ENCODE assay signal across 7 mouse cellular contexts in the genomic region with DNA sequence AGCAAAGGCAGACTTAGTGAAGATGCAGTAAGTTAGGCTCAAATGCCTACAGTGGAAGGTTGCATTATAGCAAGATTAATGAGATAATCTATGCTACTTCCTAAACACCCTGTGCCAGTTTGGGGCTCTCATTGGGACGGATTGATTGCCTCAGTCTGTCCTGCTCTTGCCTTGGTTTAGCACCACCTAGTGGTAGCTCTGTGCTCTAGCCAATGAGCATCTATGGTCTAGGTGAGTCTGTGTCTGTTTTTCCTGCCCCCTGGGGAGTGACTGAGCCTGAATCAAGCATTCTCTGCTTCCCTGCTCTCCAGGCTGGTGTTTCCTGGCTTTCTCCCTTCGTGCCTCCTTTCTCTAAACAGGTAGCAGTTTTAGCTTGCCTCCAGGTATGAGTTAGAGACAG. TPM values are rescaled to one million over a fixed set of nuclear protein-coding genes. Genes with fewer than 3 reads are reported as not detected.
DNase-seq lines count a peak whose midpoint lies in the region; ATAC-seq and TF ChIP-seq lines count a peak whose summit lies in the region.

No protein-coding gene starts in this region.

- no peak overlapping the region for H3K9ac ChIP-seq in kidney, embryonic 15.5 days
- H3K9ac ChIP-seq in lung, postnatal 0 days (replicated peaks; ENCODE audit: low read depth): no peak overlapping the region

- H3K27ac ChIP-seq in cortical plate, adult 2 months (ENCODE audit: insufficient read depth, low read length): no peak overlapping the region
- H3K27ac ChIP-seq in kidney, embryonic 15.5 days: no peak overlapping the region
- no peak overlapping the region for H3K27ac ChIP-seq in lung, postnatal 0 days (ENCODE audit: low read length)
- no peak overlapping the region for H3K27ac ChIP-seq in small intestine, adult 2 months (ENCODE audit: insufficient read depth, low read depth, low read length)

- TF ChIP-seq CTCF in cortical plate, adult 2 months (IDR thresholded peaks at IDR 0.05; ENCODE audit: extremely low read depth, insufficient read depth, low read length): peak; percentile 89
- TF ChIP-seq CTCF in lung, postnatal 0 days (IDR thresholded peaks at IDR 0.05): peak; percentile 96
- peak; percentile 94; the same call in 1 of the 2 replicates for TF ChIP-seq CTCF in small intestine, adult 2 months (IDR thresholded peaks at IDR 0.05; ENCODE audit: extremely low read depth, insufficient read length, insufficient replicate concordance, low read depth, low read length)

- H3K4me2 ChIP-seq in kidney, embryonic 15.5 days: no peak overlapping the region
- H3K4me2 ChIP-seq in lung, postnatal 0 days (replicated peaks; ENCODE audit: low read depth, low read length): no peak overlapping the region

- no peaks in the 10 kb centered on the region for H3K9me3 ChIP-seq in kidney, embryonic 15.5 days (replicated peaks)
- H3K9me3 ChIP-seq in lung, postnatal 0 days (ENCODE audit: low read length): no peaks in the 10 kb centered on the region

- peak; percentile 55 to 72 for DNase-seq in CD8-positive naive resting alpha-beta T cell, adult 2 months (ENCODE audit: low read depth in 2 of 2, low spot score in 2 of 2)
- DNase-seq in ZHBTc4 (ENCODE audit: low read depth, low spot score): peak; percentile 84
- DNase-seq in heart, adult 9 months (ENCODE audit: low spot score in 2 of 2): peak; percentile 41 to 60
- DNase-seq in lung, postnatal 0 days (ENCODE audit: low spot score): peak; percentile 88

- 16% methylated on average over 2 of the region's 2 CpGs for WGBS in kidney, embryonic 15.5 days
- 9% methylated on average over 2 of the region's 2 CpGs for WGBS in lung, postnatal 0 days
- 11% methylated on average over 2 of the region's 2 CpGs for WGBS in small intestine, adult 2 months

- peak; percentile 78 for ATAC-seq in kidney, embryonic 15.5 days (replicated peaks; ENCODE audit: low FRiP score)
- ATAC-seq in lung, postnatal 0 days: peak; percentile 47; the same call in 1 of the 2 replicates

- TF ChIP-seq EP300 in lung, postnatal 0 days (IDR thresholded peaks at IDR 0.05): no peak

- peaks cover 5% of the 10 kb centered on the region; the same call in 1 of the 2 replicates for H3K4me1 ChIP-seq in cortical plate, adult 2 months (ENCODE audit: control insufficient read depth, insufficient read depth, low read length)
- H3K4me1 ChIP-seq in kidney, embryonic 15.5 days: peaks cover 16% of the 10 kb centered on the region; the same call in 1 of the 2 replicates
- peaks cover 13% of the 10 kb centered on the region for H3K4me1 ChIP-seq in lung, postnatal 0 days (ENCODE audit: insufficient read depth, low read depth, low read length)
- peaks cover 6% of the 10 kb centered on the region; the same call in 1 of the 2 replicates for H3K4me1 ChIP-seq in small intestine, adult 2 months (ENCODE audit: control insufficient read depth, insufficient read depth, insufficient read length, low read length)

- H3K4me3 ChIP-seq in cortical plate, adult 2 months (ENCODE audit: insufficient read depth, low read length): no peak overlapping the region
- no peak overlapping the region for H3K4me3 ChIP-seq in kidney, embryonic 15.5 days (replicated peaks)
- H3K4me3 ChIP-seq in lung, postnatal 0 days (ENCODE audit: low read depth, low read length): no peak overlapping the region
- H3K4me3 ChIP-seq in small intestine, adult 2 months (ENCODE audit: low read depth, low read length): no peak overlapping the region

- H3K27me3 ChIP-seq in kidney, embryonic 15.5 days: no peaks in the 10 kb centered on the region
- no peaks in the 10 kb centered on the region for H3K27me3 ChIP-seq in lung, postnatal 0 days (replicated peaks; ENCODE audit: insufficient read depth, low read length)
- no peaks in the 10 kb centered on the region for H3K27me3 ChIP-seq in small intestine, adult 2 months (ENCODE audit: control insufficient read depth, insufficient read depth, low read length)

- no peak for TF ChIP-seq POLR2A in cortical plate, adult 2 months (IDR thresholded peaks at IDR 0.05; ENCODE audit: extremely low read depth, insufficient read depth, low read length)
- TF ChIP-seq POLR2A in small intestine, adult 2 months (IDR thresholded peaks at IDR 0.05; ENCODE audit: low read depth, low read length): no peak

- H3K36me3 ChIP-seq in kidney, embryonic 15.5 days: peaks cover 41% of the 10 kb centered on the region
- 0 out of 2 replicates have a peak, but pooled peaks cover 6% of the 10 kb centered on the region for H3K36me3 ChIP-seq in lung, postnatal 0 days (ENCODE audit: insufficient read depth, low read length)
- peaks cover 28% of the 10 kb centered on the region for H3K36me3 ChIP-seq in small intestine, adult 2 months (ENCODE audit: control insufficient read depth, insufficient read depth, low read length)

RNA-seq across cellular contexts. Expression of a gene that starts 25.2 kb away (rescaled TPM):
- polyA plus RNA-seq in cortical plate, adult 2 months (2012; rRNA removed): 35.9 and 37.0 TPM in 2 replicates
- 56.1 and 64.2 TPM in 2 replicates for polyA plus RNA-seq in kidney, embryonic 15.5 days (2015; fragmentation: Nextera tagmentation; extraction: Ambion mirVana)
- polyA plus RNA-seq in lung, postnatal 0 days (2015; fragmentation: Nextera tagmentation; extraction: Ambion mirVana): 38.6 and 41.2 TPM in 2 replicates
- 1.6 and 3.2 TPM in 2 replicates for polyA plus RNA-seq in small intestine, adult 2 months (2012; rRNA removed)

RNA-seq across cellular contexts. Expression of a gene that starts 25.8 kb away (rescaled TPM):
- polyA plus RNA-seq in cortical plate, adult 2 months (2012; rRNA removed): 8.0 and 9.0 TPM in 2 replicates
- polyA plus RNA-seq in kidney, embryonic 15.5 days (2015; fragmentation: Nextera tagmentation; extraction: Ambion mirVana): 49.3 and 50.5 TPM in 2 replicates
- 56.3 and 61.9 TPM in 2 replicates for polyA plus RNA-seq in lung, postnatal 0 days (2015; fragmentation: Nextera tagmentation; extraction: Ambion mirVana)
- polyA plus RNA-seq in small intestine, adult 2 months (2012; rRNA removed): 16.7 and 54.0 TPM in 2 replicates
